Mouse (Mus musculus) CH12.LX (cell line): Measurements from ENCODE around the gene Tceanc. TPM values are rescaled to one million over a fixed set of nuclear protein-coding genes. Genes with fewer than 3 reads are reported as not detected.

Experiments used
- DNase-seq: peaks from one replicate; pipeline ENCODE4 v3.0.0-alpha.2; 2013; ENCODE audit errors: extremely low read depth
- H3K27ac ChIP-seq: 2 replicates; pipeline ENCODE4 v1.5.1; 2012; ENCODE audit warnings: low read depth, mild to moderate bottlenecking, control low read depth, moderate library complexity; ENCODE audit not compliant: insufficient read depth
- H3K27me3 ChIP-seq: replicated peaks from 2 replicates; pipeline ENCODE3; 2012; ENCODE audit warnings: inconsistent platforms
- H3K36me3 ChIP-seq, 2 experiments: replicated peaks in 1 of 2; 2 replicates each; pipeline versions ENCODE3 to v1.6.1; 2012; ENCODE audit warnings: inconsistent platforms in 1 of 2, low read length in 1 of 2, mild to moderate bottlenecking in 1 of 2, mixed read lengths in 1 of 2, moderate library complexity in 1 of 2; ENCODE audit not compliant: control insufficient read depth in 1 of 2, insufficient read depth in 1 of 2
- H3K4me1 ChIP-seq, 2 experiments: 2 replicates each; pipeline ENCODE4 v1.6.1; 2012; ENCODE audit warnings: inconsistent platforms in 1 of 2, moderate library complexity in 1 of 2; ENCODE audit not compliant: insufficient read depth in 2 of 2, control insufficient read depth in 1 of 2
- H3K4me2 ChIP-seq: 2 replicates; pipeline ENCODE4 v1.6.1; 2012; ENCODE audit warnings: low read depth, mild to moderate bottlenecking, control low read depth; ENCODE audit not compliant: poor library complexity, insufficient read depth, severe bottlenecking
- H3K4me3 ChIP-seq, 3 experiments: fragments of 150-350 bp in 1 of 3; sonication (generic) in 1 of 3; replicated peaks in 1 of 3; 2 replicates each; pipeline versions ENCODE3 to v1.5.1; 2011 to 2012; ENCODE audit warnings: low read depth in 2 of 3, low read length in 2 of 3, mild to moderate bottlenecking in 2 of 3, moderate library complexity in 2 of 3, control low read depth in 1 of 3, improper control_type of control experiment in 1 of 3, inconsistent platforms in 1 of 3, mixed read lengths in 1 of 3; ENCODE audit not compliant: poor library complexity in 1 of 3
- H3K79me2 ChIP-seq: replicated peaks from 2 replicates; pipeline ENCODE4 v1.6.1; 2012; ENCODE audit warnings: mild to moderate bottlenecking, moderate library complexity; ENCODE audit not compliant: control insufficient read depth, poor library complexity, insufficient read depth, severe bottlenecking; ENCODE audit errors: extremely low read depth
- H3K9ac ChIP-seq: 2 replicates; pipeline ENCODE4 v1.6.1; 2012; ENCODE audit warnings: low read depth, mild to moderate bottlenecking, control low read depth, moderate library complexity; ENCODE audit not compliant: insufficient read depth
- H3K9me3 ChIP-seq: replicated peaks from 2 replicates; pipeline ENCODE3; 2012; ENCODE audit warnings: low read length, inconsistent platforms, mixed read lengths
- BHLHE40 ChIP-seq: IDR thresholded peaks from 2 replicates; pipeline ENCODE4 v1.6.1; 2011; ENCODE audit warnings: mild to moderate bottlenecking, low read depth, low read length, improper control_type of control experiment
- E2F4 ChIP-seq: IDR thresholded peaks from 2 replicates; pipeline ENCODE4 v1.6.1; 2011; ENCODE audit warnings: low read depth, low read length, improper control_type of control experiment; ENCODE audit not compliant: insufficient replicate concordance
- ETS1 ChIP-seq: conservative IDR thresholded peaks from 2 replicates; pipeline ENCODE4 v1.6.1; 2012; ENCODE audit warnings: low read depth, mild to moderate bottlenecking, inconsistent platforms, low read length, improper control_type of control experiment, moderate library complexity
- GABPA ChIP-seq: IDR thresholded peaks from 2 replicates; pipeline ENCODE4 v1.6.1; 2012; ENCODE audit warnings: low read depth, low read length, improper control_type of control experiment, inconsistent platforms; ENCODE audit not compliant: insufficient replicate concordance
- MXI1 ChIP-seq: IDR thresholded peaks from 2 replicates; pipeline ENCODE4 v1.6.1; 2011; ENCODE audit warnings: mild to moderate bottlenecking, low read depth, low read length, improper control_type of control experiment
- PAX5 ChIP-seq: IDR thresholded peaks from 2 replicates; pipeline ENCODE4 v1.6.1; 2012; ENCODE audit warnings: low read length, inconsistent platforms, mixed read lengths
- POLR2A ChIP-seq: IDR thresholded peaks from 2 replicates; pipeline ENCODE4 v1.6.1; 2011; ENCODE audit warnings: low read depth, mild to moderate bottlenecking, improper control_type of control experiment, low read length
- RCOR1 ChIP-seq: conservative IDR thresholded peaks from 2 replicates; pipeline ENCODE4 v1.6.1; 2012; ENCODE audit warnings: low read depth, mild to moderate bottlenecking, inconsistent platforms, low read length, improper control_type of control experiment
- SIN3A ChIP-seq: IDR thresholded peaks from 2 replicates; pipeline ENCODE4 v1.6.1; 2012; ENCODE audit warnings: low read length, improper control_type of control experiment, inconsistent platforms
- UBTF ChIP-seq: IDR thresholded peaks from 2 replicates; pipeline ENCODE4 v1.6.1; 2012; ENCODE audit warnings: low read depth, mild to moderate bottlenecking, inconsistent platforms, low read length, improper control_type of control experiment, moderate library complexity
- ZKSCAN1 ChIP-seq: IDR thresholded peaks from 2 replicates; pipeline ENCODE4 v1.6.1; 2012; ENCODE audit warnings: low read depth, inconsistent platforms, low read length, improper control_type of control experiment, borderline replicate concordance
- ZMIZ1 ChIP-seq: IDR thresholded peaks from 2 replicates; pipeline ENCODE4 v1.6.1; 2012; ENCODE audit warnings: low read depth, mild to moderate bottlenecking, inconsistent platforms, low read length, improper control_type of control experiment
- dilution Hi-C: fragments of 300-500 bp; cut with MboI; formaldehyde crosslinking; loops from 2 replicates; pipeline ENCODE4 v1.14.3; 2020; ENCODE audit warnings: low sequenced_read_pairs; ENCODE audit not compliant: extremely low pct_unique_long_range_greater_than_20kb, extremely low pct_ligation_motif_present
- in situ Hi-C: fragments of 300-500 bp; cut with MboI; formaldehyde crosslinking; loops from 3 replicates; pipeline ENCODE4 v1.14.3; 2019; ENCODE audit warnings: low sequenced_read_pairs, low pct_ligation_motif_present, low pct_unique_long_range_greater_than_20kb, mixed read lengths
- polyA plus RNA-seq: library from polyadenylated mRNA; unstranded; fragments of >175 nt; gene quantifications from 2 replicates; pipeline ENCODE4 v1.2.1, GENCODE M21; 2012; ENCODE audit warnings: low read depth; ENCODE audit not compliant: insufficient read length
- total RNA-seq, 2 experiments: library from RNA; depleted of rRNA; stranded (reverse); fragments of 300-350 nt in 1 of 2; fragments of >200 nt in 1 of 2; gene quantifications; 2 replicates each; pipeline ENCODE4 v1.2.3; 2012 to 2014

The Tceanc gene
- total and polyA plus RNA-seq, 3 experiments: 1.5 to 5.9 (median 3.2) TPM

- no peak for TF ChIP-seq RCOR1
- peak; percentile 80 for TF ChIP-seq POLR2A
- no peak for TF ChIP-seq PAX5
- TF ChIP-seq SIN3A: no peak; the same call in 1 of the 2 replicates
Observed at GRCm38 (mm10) chrX:166509761-166510738, 8.3 kb downstream of the Tceanc start (continued).

- Histone ChIP-seq H3K27me3 (no peaks in the 10 kb centered on the region), H3K9ac (no peak overlapping the region), H3K79me2 (no peaks in the 10 kb centered on the region), H3K4me3 (no peak overlapping the region), H3K27ac (no peak overlapping the region), H3K4me1 (no peaks in the 10 kb centered on the region), H3K9me3 (no peaks in the 10 kb centered on the region), H3K4me2 (no peak overlapping the region), H3K36me3 (peaks cover 14 to 40% of the 10 kb centered on the region in 2 experiments)
- DNase-seq: no peak
- in situ Hi-C loops (no loop called here), dilution Hi-C loops (no loop called here)
- TF ChIP-seq ZKSCAN1 (no peak), PAX5 (no peak), ZMIZ1 (no peak), MXI1 (no peak), BHLHE40 (no peak), UBTF (no peak), GABPA (no peak), E2F4 (no peak)
Observed at GRCm38 (mm10) chrX:166504421-166504820, 13.9 kb downstream of the Tceanc start.

GRCm38 (mm10) chrX:166499496-166500190 is 18.7 kb downstream of the Tceanc start:
- Histone ChIP-seq H3K9ac (no peak overlapping the region), H3K4me3 (no peak overlapping the region), H3K9me3 (no peaks in the 10 kb centered on the region), H3K4me1 (no peaks in the 10 kb centered on the region), H3K79me2 (no peaks in the 10 kb centered on the region), H3K4me2 (no peak overlapping the region), H3K36me3 (peaks cover 5 to 22% of the 10 kb centered on the region in 2 experiments), H3K27ac (no peak overlapping the region), H3K27me3 (no peaks in the 10 kb centered on the region)
- dilution Hi-C loops: no loop called here
- in situ Hi-C loops: no loop called here
- TF ChIP-seq POLR2A (no peak), ETS1 (no peak)
- no peak for DNase-seq
